Mouse (Mus musculus) left cerebral cortex, adult 2 months (tissue): ENCODE data around the gene Itprid2. TPM values are rescaled to one million over a fixed set of nuclear protein-coding genes. Genes with fewer than 3 reads are reported as not detected.

Source experiments
- DNase-seq, 2 experiments: peaks; one replicate each; pipeline ENCODE4 v3.0.0; 2021 to 2022; ENCODE audit warnings: low spot score in 2 of 2, mixed read lengths in 1 of 2; ENCODE audit errors: extremely low spot score in 1 of 2
- H3K27ac ChIP-seq: fragments of 200-600 bp; 2 replicates; pipeline ENCODE4 v1.8.1; 2022
- H3K4me3 ChIP-seq: fragments of 200-600 bp; 2 replicates; pipeline ENCODE4 v1.8.1; 2022
- CTCF ChIP-seq: fragments of 200-600 bp; IDR thresholded peaks from 2 replicates; pipeline ENCODE4 v1.8.1; 2022; ENCODE audit warnings: antibody characterized with exemption, mild to moderate bottlenecking, moderate library complexity
- intact Hi-C: fragments of 180-260 bp; cut with DNase I; formaldehyde crosslinking; loops from one replicate; pipeline ENCODE4 v1.15.1; 2025
- total RNA-seq, 2 experiments: library from RNA; stranded (reverse); gene quantifications; 2 replicates each; pipeline ENCODE4 v1.2.3; 2021

Itprid2 gene
- total RNA-seq, 2 experiments from 2014 or later, result 38.6 to 39.6 TPM

DNA sequence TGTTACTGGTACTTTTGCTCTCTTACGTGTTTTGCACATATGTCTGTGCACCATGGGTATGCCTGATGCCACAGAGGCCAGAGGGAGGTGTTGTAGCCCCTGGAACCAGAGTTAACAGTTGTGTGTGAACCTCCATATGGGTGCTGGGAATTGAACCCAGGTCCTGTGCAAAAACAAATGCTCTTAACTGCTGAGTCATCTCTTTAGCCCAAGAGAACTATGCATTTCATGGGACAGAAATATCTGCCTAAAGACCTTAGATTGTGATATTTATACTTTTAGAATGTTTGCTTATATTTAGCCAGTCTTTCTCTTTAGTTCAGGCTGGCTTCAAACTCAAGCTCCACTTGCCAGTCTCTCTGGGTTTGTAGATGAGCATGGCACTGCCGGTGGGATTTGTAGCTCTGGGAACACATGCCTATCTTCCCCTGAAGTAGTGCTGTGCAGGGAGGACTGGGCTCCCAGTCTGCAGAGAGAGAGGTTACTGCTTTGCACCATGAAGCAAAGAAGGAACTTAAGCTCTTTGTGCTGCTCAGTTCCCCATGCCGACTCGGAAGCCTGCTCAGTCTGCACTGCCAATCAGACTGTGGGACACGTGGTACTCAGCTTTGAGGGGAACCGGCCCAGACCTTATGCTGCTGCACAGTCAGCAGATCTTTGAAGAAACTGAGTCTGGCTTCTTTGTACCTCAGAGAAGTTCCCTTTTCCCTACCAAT lies 18.1 kb downstream of the Itprid2 start:
- Histone ChIP-seq H3K27ac (0 out of 2 replicates have a peak overlapping the region, but pooled peaks have one; percentile 8), H3K4me3 (no peak overlapping the region)
- no peak for DNase-seq
- intact Hi-C loops, result no loop called here
- no peak for TF ChIP-seq CTCF

DNA sequence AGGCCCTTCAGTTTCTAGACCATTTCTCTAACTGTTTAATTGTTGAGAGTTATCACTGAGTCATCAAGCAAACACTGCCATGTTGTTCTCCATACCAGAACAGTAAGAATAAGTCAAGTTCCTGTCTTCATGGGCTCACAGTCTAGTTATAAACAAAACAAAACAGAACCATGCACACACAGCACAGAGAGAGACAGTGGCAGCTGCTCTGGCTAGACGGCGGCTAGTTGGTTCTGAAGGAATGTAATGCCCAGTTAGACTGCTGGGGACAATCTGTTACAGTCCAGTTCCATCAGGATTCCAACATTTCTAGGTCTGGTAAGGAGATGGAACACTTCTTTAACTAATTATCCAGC lies 18.6 kb downstream of the Itprid2 start:
- Histone ChIP-seq H3K27ac (no peak overlapping the region), H3K4me3 (no peak overlapping the region)
- intact Hi-C loops, result no loop called here
- TF ChIP-seq CTCF, result no peak
- DNase-seq, result no peak

- no peak for DNase-seq
- intact Hi-C loops, result no loop called here
- Histone ChIP-seq H3K4me3 (no peak overlapping the region), H3K27ac (no peak overlapping the region)
- TF ChIP-seq CTCF, result no peak
These were observed 21.9 kb downstream of the Itprid2 start for GRCm38 (mm10) chr2:79657062-79657461.

DNA sequence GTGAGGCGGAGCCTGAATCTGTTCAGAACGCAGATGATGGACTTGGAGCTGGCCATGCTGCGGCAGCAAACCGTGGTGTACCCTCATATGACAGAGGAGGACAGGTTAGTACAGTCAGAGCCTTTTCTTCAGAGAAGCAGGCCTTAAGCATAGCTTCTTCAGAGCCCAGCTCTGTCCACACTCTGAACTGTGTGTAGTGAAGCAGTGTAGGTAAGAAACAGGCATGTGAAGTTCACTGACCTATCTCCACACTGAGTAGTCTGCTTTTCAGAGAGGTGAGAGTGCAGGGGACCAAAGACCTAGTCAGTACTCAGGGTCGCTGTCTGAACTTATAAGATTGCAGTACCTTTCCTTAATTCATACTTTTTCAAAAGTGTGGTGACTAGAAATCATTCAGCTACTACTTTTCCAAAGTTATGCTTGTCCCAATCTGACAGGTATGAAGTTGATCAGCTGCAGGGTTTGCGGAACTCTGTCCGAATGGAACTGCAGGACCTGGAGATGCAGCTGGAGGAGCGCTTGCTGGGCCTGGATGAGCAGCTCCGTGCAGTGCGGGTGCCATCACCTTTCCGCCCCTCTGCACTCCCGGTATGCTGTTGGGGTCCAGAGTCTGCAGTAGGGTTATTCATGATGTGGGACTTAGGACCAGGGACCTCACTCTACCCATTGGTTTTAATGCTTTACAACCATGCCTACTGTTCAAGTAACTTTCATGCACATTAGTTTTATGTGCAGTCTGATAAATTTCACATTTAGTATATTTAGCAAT lies 25.4 kb downstream of the Itprid2 start:
- intact Hi-C loops, result no loop called here
- no peak for DNase-seq

GRCm38 (mm10) chr2:79661486-79662104 lies 26.4 kb downstream of the Itprid2 start:
- no peak for DNase-seq

More for the DNA sequence above, 25.4 kb downstream of the Itprid2 start:
- H3K27ac ChIP-seq, result no peak overlapping the region
- TF ChIP-seq CTCF, result no peak
- H3K4me3 ChIP-seq, result no peak overlapping the region

DNA sequence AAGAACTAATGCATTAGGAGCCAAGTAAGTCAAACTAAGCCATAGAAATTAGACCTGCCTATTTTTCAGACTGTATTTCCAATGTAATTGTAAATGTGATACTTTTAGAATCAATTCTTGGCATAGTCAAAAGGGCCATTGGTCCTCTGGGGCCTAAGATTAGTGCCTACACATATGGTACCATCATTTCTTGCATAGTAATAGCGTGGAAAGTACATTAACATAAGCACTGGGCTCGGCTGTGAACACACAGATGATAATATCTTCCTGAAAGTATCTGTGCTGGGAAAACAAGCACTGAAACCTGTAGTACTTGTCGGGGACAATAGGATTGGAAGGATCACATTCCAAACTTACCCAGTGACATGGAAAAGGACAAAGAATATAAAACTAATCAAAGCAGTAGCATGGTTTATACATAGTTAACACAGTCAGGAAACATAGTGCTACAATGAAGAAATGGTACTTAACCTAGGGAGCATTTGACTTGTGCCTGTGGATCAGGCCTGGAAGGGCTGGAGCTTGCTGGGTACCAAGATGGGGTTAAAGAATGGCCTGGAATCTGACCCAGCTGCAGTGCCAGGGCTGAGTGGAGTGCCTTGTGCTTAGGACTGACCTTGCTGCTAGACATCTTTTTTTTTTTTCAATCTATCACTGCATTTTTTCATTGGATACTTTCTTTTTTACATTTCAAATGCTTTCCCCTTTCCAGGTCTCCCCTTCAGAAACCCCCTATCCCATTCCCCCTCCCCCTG lies 29.6 kb downstream of the Itprid2 start:
- intact Hi-C loops, result no loop called here
- DNase-seq, result no peak
- TF ChIP-seq CTCF, result no peak
- H3K4me3 ChIP-seq, result no peak overlapping the region
- no peak overlapping the region for H3K27ac ChIP-seq

More at GRCm38 (mm10) chr2:79661486-79662104, 26.4 kb downstream of the Itprid2 start:
- intact Hi-C loops, result no loop called here
- Histone ChIP-seq H3K4me3 (no peak overlapping the region), H3K27ac (no peak overlapping the region)
- no peak; the same call in 1 of the 2 replicates for TF ChIP-seq CTCF

DNA sequence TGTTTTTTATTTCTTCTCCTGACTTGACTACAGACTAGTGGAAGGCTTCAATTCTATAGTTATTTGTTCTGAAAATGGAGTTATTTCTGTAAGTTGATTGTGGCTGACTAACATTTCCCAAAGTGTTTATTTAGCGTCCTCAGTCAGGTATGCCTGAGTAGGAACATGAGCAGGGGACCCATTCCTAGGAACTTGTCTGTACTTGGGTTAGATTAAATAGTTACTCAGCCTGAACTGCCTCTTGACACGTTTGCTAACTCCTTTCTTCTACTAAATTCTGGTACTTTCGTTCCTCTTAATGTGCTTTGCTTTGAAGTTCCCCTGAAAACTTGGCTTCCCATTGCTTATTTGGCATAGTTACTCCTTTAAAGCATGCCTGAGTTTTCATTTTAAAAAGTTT lies 30.3 kb downstream of the Itprid2 start:
- Histone ChIP-seq H3K4me3 (no peak overlapping the region), H3K27ac (no peak overlapping the region)
- intact Hi-C loops, result no loop called here
- DNase-seq, result no peak
- TF ChIP-seq CTCF, result no peak

GRCm38 (mm10) chr2:79675266-79675665 lies 40.1 kb downstream of the Itprid2 start:
- Histone ChIP-seq H3K4me3 (no peak overlapping the region), H3K27ac (no peak overlapping the region)
- DNase-seq, result no peak
- intact Hi-C loops, result no loop called here
- TF ChIP-seq CTCF, result no peak

- no peak overlapping the region for H3K27ac ChIP-seq
- intact Hi-C loops, result no loop called here
- TF ChIP-seq CTCF, result no peak
- no peak for DNase-seq
- no peak overlapping the region for H3K4me3 ChIP-seq
These were observed 42.6 kb downstream of the Itprid2 start for GRCm38 (mm10) chr2:79677663-79678257.

GRCm38 (mm10) chr2:79681672-79682071 lies 46.5 kb downstream of the Itprid2 start:
- intact Hi-C loops, result no loop called here
- Histone ChIP-seq H3K4me3 (no peak overlapping the region), H3K27ac (no peak overlapping the region)
- TF ChIP-seq CTCF, result no peak
- DNase-seq, result no peak

GRCm38 (mm10) chr2:79683258-79683657 lies 48.1 kb downstream of the Itprid2 start:
- TF ChIP-seq CTCF, result no peak
- Histone ChIP-seq H3K27ac (no peak overlapping the region), H3K4me3 (no peak overlapping the region)
- no peak for DNase-seq
- intact Hi-C loops, result no loop called here

DNA sequence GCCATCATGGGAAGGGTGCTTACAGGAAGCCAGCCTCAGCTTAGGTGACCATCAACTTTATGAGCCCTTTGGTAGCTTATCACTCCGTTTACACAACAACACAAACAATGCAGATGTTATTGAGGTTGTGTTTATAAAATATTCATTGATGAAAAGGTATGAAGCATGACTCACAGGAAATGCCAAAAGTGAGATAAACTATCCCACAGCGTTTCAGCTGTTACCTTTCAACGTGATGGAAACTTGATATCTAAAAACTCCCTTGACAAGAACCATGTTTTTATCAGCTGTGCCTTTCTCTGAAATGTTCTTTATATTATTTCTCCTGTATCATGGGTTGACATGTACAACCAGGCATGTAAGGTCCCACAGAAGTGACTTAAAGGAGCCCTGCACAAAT lies 55.7 kb downstream of the Itprid2 start:
- intact Hi-C loops, result no loop called here
- H3K4me3 ChIP-seq, result no peak overlapping the region
- no peak overlapping the region for H3K27ac ChIP-seq
- TF ChIP-seq CTCF, result no peak
- no peak for DNase-seq
